Mouse (Mus musculus) brain, embryonic 18.5 days (tissue): Measurements from ENCODE around the gene Ddias.

ENCODE experiments used
- DNase-seq: peaks from one replicate; pipeline ENCODE4 v3.0.0-alpha.2; 2012; ENCODE audit warnings: low read depth, low spot score

Ddias gene

DNA sequence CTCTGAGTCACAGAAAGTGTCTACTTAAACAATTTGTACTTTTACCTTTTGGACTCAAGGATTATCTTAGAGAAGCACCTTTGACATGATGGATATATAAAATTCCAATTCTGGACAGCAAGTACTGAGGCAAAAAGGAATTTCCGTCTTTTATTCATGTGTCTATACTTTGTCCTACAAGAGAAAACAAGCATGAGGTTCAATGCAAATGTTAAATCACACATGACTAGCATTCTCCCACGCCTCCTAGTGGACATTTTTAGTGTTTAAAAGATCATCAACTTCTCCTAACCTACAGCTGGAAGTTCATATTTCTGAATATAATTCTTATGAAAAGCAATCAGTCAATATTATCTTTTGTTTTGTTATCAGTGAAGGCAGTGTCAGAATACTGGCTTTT lies 7.5 kb downstream of the Ddias start:
- DNase-seq: no peak

GRCm38 (mm10) chr7:92848246-92848645 lies 25.8 kb downstream of the Ddias start:
- DNase-seq: no peak

GRCm38 (mm10) chr7:92842254-92842653 lies 31.8 kb downstream of the Ddias start:
- no peak for DNase-seq

DNA sequence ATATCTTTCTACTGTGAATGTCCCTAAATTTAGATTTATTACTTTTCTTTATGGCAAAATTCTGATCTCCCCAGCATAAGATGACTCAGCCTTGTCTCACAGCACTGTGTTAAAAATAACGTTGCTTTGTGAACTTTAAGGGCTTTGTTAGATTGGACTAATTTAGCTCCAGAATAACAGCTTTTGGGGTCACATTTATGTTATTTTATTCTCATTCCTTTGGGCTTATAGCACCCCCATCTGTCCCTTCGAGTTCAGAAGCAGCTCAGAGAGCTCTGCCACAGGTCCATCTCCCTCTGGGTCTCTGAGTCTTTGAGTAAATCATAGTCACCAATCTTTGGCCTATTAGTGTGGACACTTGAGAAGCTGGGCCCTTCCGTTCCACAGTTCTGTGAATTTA lies 36.1 kb downstream of the Ddias start:
- DNase-seq: no peak

DNA sequence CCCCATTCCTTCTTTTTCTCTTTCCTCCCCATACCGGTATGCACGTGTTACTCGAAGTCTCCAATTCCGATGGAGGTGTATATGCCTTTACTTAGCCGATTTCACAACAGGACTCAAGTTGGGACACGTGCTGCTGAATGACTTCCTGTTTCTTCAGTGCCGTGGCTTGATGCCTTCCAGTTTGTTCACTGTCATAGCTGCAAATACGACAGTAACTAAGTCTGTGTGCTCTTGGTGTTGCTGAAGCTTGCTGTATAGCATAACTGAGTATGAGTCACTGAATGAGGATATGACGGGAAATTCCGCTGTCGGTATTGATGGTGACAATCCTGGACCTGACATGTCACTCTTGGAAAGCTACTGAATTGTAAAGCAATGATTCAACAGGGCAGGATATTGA lies 36.8 kb downstream of the Ddias start:
- DNase-seq: no peak

GRCm38 (mm10) chr7:92836447-92836846 lies 37.6 kb downstream of the Ddias start:
- no peak for DNase-seq

DNA sequence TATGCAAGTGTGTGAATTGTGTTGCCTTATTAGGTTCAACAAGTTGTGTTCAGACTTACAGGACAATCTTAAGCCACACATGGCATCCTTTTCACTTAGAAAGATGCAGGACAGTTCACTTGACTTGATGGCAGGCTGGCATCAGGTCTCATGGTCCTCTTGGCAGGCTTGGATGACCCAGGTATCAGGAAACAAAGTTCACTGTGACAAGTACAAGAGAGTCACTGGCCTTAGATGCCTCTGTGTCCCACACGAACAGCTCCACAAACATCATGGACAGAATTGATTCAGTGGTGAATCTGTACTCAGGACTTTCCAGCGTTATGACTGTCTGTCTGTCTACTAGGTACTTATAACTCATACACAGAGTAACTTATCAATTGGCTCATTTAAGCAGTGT lies 39.7 kb downstream of the Ddias start:
- DNase-seq: no peak

DNA sequence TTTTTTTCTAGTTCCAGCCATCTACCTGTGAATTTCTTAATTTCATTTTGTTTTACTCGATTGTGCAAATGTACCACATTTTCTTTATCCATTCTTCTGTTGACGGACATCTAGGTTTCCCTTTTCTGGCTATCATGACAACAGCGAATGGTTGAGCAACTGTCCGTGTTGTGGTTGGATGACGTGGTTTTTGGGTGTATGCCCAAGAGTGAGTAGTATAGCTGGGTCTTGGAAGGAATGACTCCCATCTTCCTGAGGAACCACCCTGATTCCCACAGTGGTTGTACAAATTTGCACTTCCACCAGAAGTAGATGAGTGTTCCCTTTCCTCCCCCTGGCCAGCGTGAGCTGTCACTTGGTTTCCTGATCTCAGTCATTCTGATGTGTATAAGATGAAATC lies 41.7 kb downstream of the Ddias start:
- DNase-seq: no peak

DNA sequence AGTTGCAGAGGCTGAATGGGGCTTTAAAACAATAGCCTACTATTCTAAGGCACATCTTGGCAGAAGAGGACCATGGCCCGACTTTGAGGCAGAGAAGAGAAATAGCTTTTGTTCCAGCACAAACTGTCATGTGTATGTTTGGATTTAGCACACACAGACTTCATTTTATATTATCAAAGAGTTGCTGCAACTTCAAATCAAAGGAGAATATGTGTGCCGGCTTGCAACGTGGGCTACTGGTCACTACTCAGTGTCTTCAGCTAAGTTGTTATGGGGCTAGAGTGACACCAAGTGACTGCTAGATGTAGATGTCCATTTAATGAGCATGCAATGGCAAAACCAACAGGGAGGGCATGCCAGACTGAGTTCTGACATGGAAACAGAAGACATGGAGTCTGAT lies 46.1 kb downstream of the Ddias start:
- DNase-seq: no peak

- no peak for DNase-seq
Measured at GRCm38 (mm10) chr7:92826248-92826647, 47.8 kb downstream of the Ddias start.

GRCm38 (mm10) chr7:92822409-92823101 lies 51.5 kb downstream of the Ddias start:
- no peak for DNase-seq

DNA sequence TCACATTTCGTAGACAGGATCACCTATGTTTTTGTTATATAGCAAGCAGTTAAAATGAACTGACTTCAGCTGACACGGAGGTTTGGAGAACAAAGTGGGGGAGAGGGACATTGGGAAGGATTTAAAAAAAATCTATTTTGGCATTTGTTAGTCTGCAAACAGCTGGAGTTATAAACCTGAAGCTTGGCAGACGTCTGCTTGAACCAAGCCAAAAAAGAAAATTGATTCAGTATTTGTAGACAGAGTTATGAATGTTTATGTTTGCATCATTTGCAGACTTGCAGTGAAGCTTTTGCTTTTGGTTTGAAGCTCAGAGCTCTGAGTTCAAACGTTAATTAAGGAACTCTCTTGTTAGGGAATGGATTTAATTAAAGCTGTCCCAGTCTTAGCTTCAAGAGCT lies 52.2 kb downstream of the Ddias start:
- DNase-seq: no peak

DNA sequence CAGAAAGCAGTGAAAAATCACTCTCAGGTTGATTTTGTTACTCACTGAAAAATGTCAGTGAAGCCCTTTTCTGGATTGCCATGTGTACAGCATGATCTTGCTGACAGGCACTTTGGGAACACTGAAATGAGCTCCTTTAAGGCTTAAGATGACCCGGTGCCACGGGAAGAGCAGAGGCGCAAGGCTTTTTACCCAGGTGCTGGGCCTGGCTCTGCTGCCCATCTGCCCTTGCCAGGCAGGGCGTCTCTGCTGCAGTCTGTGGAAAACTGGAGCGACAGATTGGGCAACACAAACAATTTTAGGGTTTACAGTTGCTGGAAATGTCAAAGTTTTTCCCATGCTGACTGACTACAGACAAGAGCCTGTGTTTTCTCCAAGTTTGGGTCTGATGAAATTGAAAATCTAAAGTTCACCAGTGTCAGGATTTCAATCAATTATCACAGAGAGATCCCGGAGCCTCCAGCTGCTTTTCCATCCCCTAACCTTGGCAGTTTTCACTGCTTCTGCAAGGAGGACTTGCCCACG lies 53.0 kb downstream of the Ddias start:
- no peak for DNase-seq

DNA sequence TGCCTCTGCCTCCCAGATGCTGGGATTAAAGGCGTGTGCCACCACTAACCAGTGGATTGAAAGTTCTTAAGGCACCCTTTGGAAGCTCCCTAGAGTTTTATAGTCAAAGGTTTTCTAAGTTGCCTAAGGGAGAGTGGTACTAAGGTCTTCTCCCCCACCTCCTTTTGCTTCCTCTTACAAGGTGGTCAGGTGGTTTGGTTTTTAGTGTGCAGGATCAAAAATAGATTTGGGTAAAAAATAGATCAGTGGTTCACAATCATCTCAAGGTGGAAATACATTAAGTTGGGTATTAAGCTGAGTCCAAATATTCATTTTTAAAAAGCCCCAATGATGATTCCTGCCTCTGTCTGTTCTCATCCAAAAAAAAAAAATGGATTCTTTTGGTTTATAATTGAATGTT lies 53.6 kb downstream of the Ddias start:
- DNase-seq: no peak

DNA sequence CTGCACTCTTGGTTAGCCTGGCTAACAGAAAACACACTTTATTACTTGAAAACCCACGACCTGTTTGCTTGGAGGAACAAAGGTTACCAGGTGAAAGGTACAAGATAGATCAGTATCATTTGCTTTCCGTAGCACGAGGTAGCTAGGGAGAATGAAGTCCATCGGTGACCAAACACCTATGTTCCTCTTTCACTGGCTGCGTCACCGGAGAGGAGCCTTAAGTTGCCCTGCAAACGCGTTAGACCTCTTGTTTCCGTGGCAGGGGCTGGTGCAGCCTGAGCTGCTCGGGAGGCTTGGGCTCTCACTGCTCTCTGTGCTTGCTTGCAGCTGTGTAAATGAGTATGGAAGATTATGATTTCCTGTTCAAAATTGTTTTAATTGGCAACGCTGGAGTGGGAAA lies 54.4 kb downstream of the Ddias start:
- no peak for DNase-seq

DNA sequence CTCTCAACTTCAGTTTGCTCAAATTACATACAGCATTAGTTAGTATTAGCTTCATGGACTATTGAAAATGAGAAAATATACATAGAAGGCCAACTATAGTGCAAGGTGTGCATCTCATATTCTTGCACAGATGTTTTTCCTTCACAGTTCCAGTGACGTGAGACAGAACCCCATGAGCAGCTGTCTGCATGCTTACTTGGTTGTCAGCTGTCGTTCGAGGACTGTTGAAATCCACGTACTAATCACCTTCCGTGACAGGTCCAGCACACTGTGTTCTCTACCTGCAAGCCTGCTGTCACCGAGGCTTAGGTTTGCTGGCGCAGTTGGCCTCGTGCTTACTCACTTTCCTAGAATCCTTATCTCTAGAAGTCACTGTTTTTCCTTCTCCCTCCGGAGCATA lies 56.2 kb downstream of the Ddias start:
- DNase-seq: no peak

DNA sequence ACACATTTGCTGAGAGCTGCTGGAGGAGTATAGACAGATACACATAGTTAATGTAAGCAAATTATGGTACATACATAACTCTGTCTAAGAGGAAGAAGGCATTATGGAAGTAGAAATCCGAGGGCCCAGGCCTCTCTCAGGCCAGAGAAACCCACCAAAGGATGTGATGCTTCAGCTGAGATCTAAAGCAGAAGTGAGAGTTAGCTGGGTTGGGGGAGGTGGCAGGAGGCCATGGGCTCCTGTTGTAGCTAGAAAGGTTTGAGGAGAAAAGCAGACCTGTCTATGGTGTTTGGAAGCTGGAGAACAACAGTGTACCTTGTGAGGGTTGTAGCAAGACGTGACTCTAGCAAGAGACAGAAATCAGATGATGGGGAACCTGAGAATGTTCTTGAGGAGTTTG lies 56.8 kb downstream of the Ddias start:
- DNase-seq: no peak

- no peak for DNase-seq
Measured at GRCm38 (mm10) chr7:92811667-92812279, 62.3 kb downstream of the Ddias start.
